Mouse (Mus musculus): ENCODE data around the gene Pdlim7.

DNA sequence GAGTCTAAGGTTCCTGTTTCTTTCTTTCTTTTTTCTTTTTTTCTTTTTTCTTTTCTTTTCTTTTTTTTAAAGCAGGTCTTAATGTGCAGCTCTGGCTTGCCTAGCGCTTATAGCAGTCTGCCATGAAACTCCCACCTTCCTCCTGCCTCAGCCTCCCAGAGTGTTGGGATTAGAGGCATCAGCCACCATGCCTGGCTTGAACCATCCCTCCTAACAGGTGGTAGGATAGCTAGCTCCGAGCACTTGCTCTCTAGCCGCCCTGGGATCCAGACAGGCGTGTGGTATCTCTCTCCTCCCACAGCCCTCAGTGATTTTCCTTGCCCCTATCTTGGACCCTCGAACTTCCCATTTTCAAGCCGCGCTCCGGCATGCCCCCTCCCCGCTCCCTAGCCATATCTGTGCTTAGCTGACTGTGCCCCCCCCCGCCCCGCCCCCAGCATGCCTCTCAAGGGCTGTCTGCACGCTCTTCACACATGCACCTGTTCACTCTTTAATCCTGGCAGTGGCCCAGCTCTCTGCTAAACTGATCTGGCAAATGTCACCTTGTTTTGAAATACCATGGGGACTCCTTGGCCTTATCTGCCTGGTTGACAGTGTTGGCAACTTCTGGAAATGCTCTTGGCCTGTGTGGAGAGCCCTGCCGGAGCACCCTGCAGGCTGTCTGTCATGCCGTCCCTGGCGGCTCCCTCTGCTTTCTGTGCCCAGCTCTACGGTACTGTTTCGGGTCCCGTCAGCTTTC lies 18.4 kb downstream of the Pdlim7 start:
- no peak for TF ChIP-seq POLR2A (IDR thresholded peaks at IDR 0.05; ENCODE audit: borderline replicate concordance, low read depth, low read length)
- no peak for TF ChIP-seq CTCF (IDR thresholded peaks at IDR 0.05; ENCODE audit: low read depth, low read length)

Measured in bone marrow macrophage, adult 2 months (primary cell).